Mouse (Mus musculus) midbrain, postnatal 0 days (tissue): Measurements from ENCODE around the gene Cbx2. TPM values are rescaled to one million over a fixed set of nuclear protein-coding genes. Genes with fewer than 3 reads are reported as not detected.

Source experiments
- ATAC-seq: fragments of 200-750 bp; cut with Nextera tagmentation; 2 replicates; pipeline ENCODE4 v1.8.0; 2017; ENCODE audit warnings: moderate number of reproducible peaks, mild to moderate bottlenecking, moderate TSS enrichment, moderate library complexity; ENCODE audit not compliant: low FRiP score
- DNase-seq: peaks from one replicate; pipeline ENCODE4 v3.0.0-alpha.2; 2015; ENCODE audit warnings: low spot score
- H3K27ac ChIP-seq: fragments of 300-500 bp; sonication (generic); 2 replicates; pipeline ENCODE4 v1.5.1; 2014; ENCODE audit warnings: low read depth, mild to moderate bottlenecking, low read length, mixed read lengths
- H3K27me3 ChIP-seq: fragments of 300-500 bp; sonication (generic); 2 replicates; pipeline ENCODE4 v1.6.1; 2014; ENCODE audit warnings: low read length, control low read depth, mixed read lengths; ENCODE audit not compliant: insufficient read depth
- H3K36me3 ChIP-seq: fragments of 300-500 bp; sonication (generic); 2 replicates; pipeline ENCODE4 v1.6.1; 2014; ENCODE audit warnings: low read length, control low read depth, mixed read lengths; ENCODE audit not compliant: insufficient read depth
- H3K4me1 ChIP-seq: fragments of 300-500 bp; sonication (generic); 2 replicates; pipeline ENCODE4 v1.6.1; 2014; ENCODE audit warnings: mild to moderate bottlenecking, control low read depth, antibody characterized with exemption, low read length, mixed read lengths; ENCODE audit not compliant: insufficient read depth
- H3K4me2 ChIP-seq: fragments of 300-500 bp; sonication (generic); 2 replicates; pipeline ENCODE4 v1.6.1; 2014; ENCODE audit warnings: low read depth, mild to moderate bottlenecking, low read length, mixed read lengths; ENCODE audit not compliant: poor library complexity, severe bottlenecking
- H3K4me3 ChIP-seq: fragments of 300-500 bp; sonication (generic); 2 replicates; pipeline ENCODE4 v1.5.1; 2014; ENCODE audit warnings: low read depth, mild to moderate bottlenecking, low read length, moderate library complexity
- H3K9ac ChIP-seq: fragments of 300-500 bp; sonication (generic); replicated peaks from 2 replicates; pipeline ENCODE4 v1.6.1; 2014; ENCODE audit warnings: mild to moderate bottlenecking, low read length, moderate library complexity, mixed read lengths; ENCODE audit not compliant: poor library complexity, severe bottlenecking
- H3K9me3 ChIP-seq: fragments of 300-500 bp; sonication (generic); 2 replicates; pipeline ENCODE4 v1.6.1; 2016; ENCODE audit warnings: low read length, control low read depth
- CTCF ChIP-seq: IDR thresholded peaks from 2 replicates; pipeline ENCODE4 v1.5.1; 2016; ENCODE audit warnings: antibody characterized with exemption, mild to moderate bottlenecking
- WGBS: fragments of 180-500 bp; shearing (Covaris S2); extraction: QIAGEN DNeasy Blood & Tissue Kit; methylation state at CpG from one replicate; pipeline ENCODE4 v1.1.7; 2014; 5-methylcytosine and 5-hydroxymethylcytosine counted together
- polyA plus RNA-seq: library from polyadenylated mRNA; unstranded; fragments of >200 nt; fragmentation: Nextera tagmentation; extraction: Ambion mirVana; gene quantifications from 2 replicates; pipeline ENCODE4 v1.2.1, GENCODE M21; 2015
- total RNA-seq: library from RNA; depleted of rRNA; stranded (reverse); fragments of >200 nt; gene quantifications from 2 replicates; pipeline ENCODE4 v1.2.3, GENCODE M21; 2014

Gene Cbx2
- total and polyA plus RNA-seq, 2 experiments from 2014 or later, result 6.7 to 10.6 TPM

GRCm38 (mm10) chr11:119006462-119006861, 16.3 kb upstream of the Cbx2 start:
- no peak for DNase-seq
- Histone ChIP-seq H3K4me3 (no peak overlapping the region), H3K9me3 (no peaks in the 10 kb centered on the region), H3K27ac (no peak overlapping the region), H3K9ac (no peak overlapping the region), H3K4me2 (no peak overlapping the region), H3K36me3 (no peaks in the 10 kb centered on the region), H3K27me3 (no peaks in the 10 kb centered on the region), H3K4me1 (no peaks in the 10 kb centered on the region)
- ATAC-seq, result no peak
- TF ChIP-seq CTCF, result peak; percentile 40
- 65% methylated on average over 3 of the region's 3 CpGs for WGBS

DNA sequence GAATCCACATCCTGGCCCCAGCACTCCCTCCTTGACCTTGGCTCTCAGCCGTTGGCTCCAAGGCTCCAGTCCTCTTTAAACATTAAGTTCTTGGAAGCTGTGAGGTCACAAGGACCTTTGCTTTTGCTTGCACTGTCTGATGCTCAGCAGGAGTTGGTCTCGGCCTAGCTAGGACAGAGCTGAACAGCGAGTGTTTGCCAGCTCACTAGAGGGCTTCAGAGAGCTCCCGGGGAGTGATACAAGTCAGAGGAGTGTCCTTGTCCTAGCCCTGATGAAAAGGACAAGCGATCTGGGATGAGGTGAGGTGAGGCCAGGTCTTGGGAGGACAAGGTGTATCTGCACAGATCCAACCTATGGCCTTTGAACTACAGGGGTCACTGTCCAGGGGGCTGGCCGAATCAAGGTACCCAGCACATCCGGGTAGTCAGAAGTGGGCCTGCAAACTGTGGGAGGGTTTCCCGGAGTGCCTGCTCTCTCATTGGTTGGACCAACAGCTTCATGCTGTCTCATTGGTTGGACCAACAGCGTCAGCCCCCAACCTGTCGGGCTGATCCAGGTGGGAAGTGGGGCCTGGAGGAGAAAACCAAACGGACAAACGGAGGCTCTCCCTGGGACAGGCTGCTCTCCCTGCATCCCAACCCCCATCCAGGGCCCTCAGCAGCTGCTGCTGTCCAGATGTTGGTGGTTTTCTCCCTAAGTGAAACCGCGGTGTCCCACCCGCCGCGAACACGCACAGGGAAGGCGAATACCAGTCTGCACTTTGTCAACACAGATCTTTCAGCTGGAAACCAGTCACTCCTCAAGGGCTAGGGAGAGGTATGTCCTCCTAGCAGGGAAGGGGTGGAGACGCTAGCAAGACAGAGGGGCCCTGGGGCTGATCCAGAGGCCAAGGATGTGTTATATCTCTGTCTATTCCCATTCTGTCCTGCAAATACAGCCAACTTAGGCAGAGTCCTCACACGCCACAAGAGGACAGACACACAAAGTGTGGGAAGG, 15.0 kb upstream of the Cbx2 start:
- Histone ChIP-seq H3K27ac (no peak overlapping the region), H3K4me3 (peak overlapping the region; percentile 16), H3K36me3 (no peaks in the 10 kb centered on the region), H3K27me3 (no peaks in the 10 kb centered on the region), H3K4me2 (peak overlapping the region; percentile 23), H3K4me1 (no peaks in the 10 kb centered on the region), H3K9me3 (no peaks in the 10 kb centered on the region), H3K9ac (no peak overlapping the region)
- ATAC-seq, result no peak
- DNase-seq, result peak; percentile 40
- WGBS, result 25% methylated on average over 21 of the region's 21 CpGs
- no peak for TF ChIP-seq CTCF

DNA sequence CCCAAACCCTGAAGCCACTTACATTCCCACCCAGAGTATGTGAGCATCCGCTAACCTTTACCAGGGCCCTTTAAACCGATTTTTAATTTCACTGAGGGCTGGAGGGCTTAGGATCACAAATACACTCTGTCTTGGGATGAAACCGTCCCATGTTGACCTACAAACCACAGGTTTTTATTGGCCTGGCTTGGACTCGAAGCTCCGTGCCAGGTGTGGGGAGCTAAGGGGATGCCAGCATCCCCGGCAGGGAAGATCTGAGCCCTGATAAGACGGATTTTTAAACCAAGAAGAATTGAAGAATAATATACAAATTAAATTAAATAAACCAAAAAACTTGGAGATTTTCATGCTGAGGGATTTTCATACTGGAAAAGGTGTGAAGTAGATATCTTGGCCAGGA, 8.3 kb upstream of the Cbx2 start:
- Histone ChIP-seq H3K4me1 (no peaks in the 10 kb centered on the region), H3K4me3 (no peak overlapping the region), H3K27ac (no peak overlapping the region), H3K9ac (no peak overlapping the region), H3K27me3 (no peaks in the 10 kb centered on the region), H3K36me3 (no peaks in the 10 kb centered on the region), H3K4me2 (no peak overlapping the region), H3K9me3 (no peaks in the 10 kb centered on the region)
- WGBS, result 87% methylated on average over 7 of the region's 7 CpGs
- TF ChIP-seq CTCF, result no peak
- ATAC-seq (no peak), DNase-seq (no peak)

DNA sequence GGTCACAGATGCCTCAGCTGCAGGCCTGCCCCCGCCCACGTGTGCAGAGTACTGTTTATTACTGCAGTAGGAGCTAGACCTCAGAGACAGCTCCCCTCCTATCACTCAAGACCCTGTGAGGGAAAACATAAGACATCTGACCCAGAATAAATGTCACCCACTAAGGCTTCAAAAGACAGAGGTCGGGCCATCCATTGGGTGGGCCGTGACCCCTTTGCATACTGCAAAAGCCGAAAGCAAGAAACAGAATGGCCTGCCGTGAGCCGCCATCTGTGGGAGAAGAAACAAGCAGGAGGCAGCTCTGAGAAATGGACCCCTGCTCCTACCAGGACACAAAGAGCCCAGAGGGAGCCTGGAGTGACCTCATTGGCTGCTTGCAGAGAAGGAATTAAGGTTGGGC, 5.3 kb upstream of the Cbx2 start:
- TF ChIP-seq CTCF, result no peak
- Histone ChIP-seq H3K9ac (no peak overlapping the region), H3K27ac (no peak overlapping the region), H3K4me3 (no peak overlapping the region), H3K36me3 (no peaks in the 10 kb centered on the region), H3K9me3 (no peaks in the 10 kb centered on the region), H3K27me3 (peaks cover 3% of the 10 kb centered on the region; the same call in 1 of the 2 replicates), H3K4me1 (no peaks in the 10 kb centered on the region), H3K4me2 (no peak overlapping the region)
- WGBS, result 51% methylated on average over 7 of the region's 7 CpGs
- ATAC-seq, result no peak
- DNase-seq, result no peak

DNA sequence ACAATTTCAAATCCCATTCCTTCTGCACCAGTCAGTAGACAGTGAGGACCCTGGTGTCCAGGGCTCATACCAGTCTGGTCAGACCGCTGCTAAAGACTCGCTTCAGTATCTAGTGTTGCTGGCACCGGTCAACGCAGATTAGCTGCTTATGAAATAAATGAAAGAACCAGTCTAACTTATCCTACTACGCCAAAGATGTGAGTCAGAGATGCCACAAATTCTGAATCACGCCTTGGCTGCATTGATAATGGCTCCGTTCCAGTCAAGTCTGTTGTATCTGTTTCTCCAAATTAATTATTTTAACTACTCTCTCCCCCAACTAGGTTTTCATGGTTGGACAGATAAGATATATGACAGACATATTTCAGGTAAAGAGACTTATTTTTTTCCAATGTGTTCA, 1.6 kb upstream of the Cbx2 start:
- Histone ChIP-seq H3K4me2 (no peak overlapping the region), H3K27me3 (peaks cover 3% of the 10 kb centered on the region; the same call in 1 of the 2 replicates), H3K9me3 (no peaks in the 10 kb centered on the region), H3K4me3 (no peak overlapping the region), H3K4me1 (peaks cover 11% of the 10 kb centered on the region; the same call in 1 of the 2 replicates), H3K9ac (no peak overlapping the region), H3K27ac (no peak overlapping the region), H3K36me3 (no peaks in the 10 kb centered on the region)
- DNase-seq, result no peak
- WGBS, result 96% methylated on average over 7 of the region's 7 CpGs
- TF ChIP-seq CTCF, result no peak
- no peak for ATAC-seq
